Mouse (Mus musculus): ENCODE results near the gene Mybpc3. TPM values are rescaled to one million over a fixed set of nuclear protein-coding genes. Genes with fewer than 3 reads are reported as not detected.

Gene Mybpc3
- polyA plus RNA-seq, 1 experiment, result 39.6 TPM

DNA sequence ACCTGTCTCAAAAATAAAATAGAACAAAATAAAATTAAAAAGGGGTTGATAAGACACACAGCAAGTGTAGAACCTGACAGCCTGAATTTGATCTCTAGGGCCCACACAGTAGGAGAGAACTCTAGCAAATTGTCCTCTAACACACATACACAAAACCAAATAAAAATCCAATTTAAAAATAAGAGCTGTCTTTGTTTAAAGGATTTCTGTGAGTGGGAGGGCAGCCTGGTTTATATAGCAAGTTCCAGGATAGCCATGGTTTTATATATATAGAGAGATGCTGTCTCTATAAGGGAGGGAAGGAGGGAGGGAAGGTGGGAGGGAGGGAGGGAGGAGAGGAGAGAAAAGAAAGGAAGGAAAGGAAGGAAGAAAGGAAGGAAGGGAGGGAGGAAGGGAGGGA lies 30.2 kb downstream of the Mybpc3 start:
- H3K4me1 ChIP-seq (ENCODE audit: control insufficient read depth, insufficient read depth, low read length), result no peaks in the 10 kb centered on the region
- H3K27me3 ChIP-seq (ENCODE audit: control insufficient read depth, insufficient read depth, low read length), result no peaks in the 10 kb centered on the region
- no peak overlapping the region for H3K4me3 ChIP-seq (replicated peaks; ENCODE audit: insufficient read depth, low read depth, low read length)
- DNase-seq, result no peak
- H3K27ac ChIP-seq (ENCODE audit: insufficient read depth, low read length), result no peak overlapping the region
- TF ChIP-seq CTCF (IDR thresholded peaks at IDR 0.05; ENCODE audit: borderline replicate concordance, insufficient read depth, low read depth, low read length) (no peak), POLR2A (IDR thresholded peaks at IDR 0.05; ENCODE audit: borderline replicate concordance, insufficient read depth, low read length) (no peak)

DNA sequence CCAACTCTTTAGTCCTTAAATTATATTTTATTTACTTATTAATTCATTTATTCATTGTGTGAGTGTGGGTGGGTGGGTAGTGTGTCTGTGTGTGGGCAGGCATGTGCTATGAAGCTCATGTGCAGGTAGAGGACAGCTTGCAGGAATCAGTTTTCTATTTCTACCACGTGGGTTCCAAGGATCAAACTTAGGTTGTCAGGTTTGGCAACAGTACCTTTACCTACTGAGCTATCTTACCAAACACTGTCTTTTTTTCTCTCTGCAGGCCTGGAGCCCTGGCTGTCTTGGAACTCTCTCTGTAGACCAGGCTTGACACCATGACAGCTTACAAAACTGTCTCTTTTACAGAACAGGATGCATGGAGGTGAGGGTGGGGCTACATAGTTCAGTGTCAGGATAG lies 33.4 kb downstream of the Mybpc3 start:
- Histone ChIP-seq H3K4me1 (ENCODE audit: control insufficient read depth, insufficient read depth, low read length) (no peaks in the 10 kb centered on the region), H3K27me3 (ENCODE audit: control insufficient read depth, insufficient read depth, low read length) (no peaks in the 10 kb centered on the region), H3K4me3 (replicated peaks; ENCODE audit: insufficient read depth, low read depth, low read length) (no peak overlapping the region), H3K27ac (ENCODE audit: insufficient read depth, low read length) (no peak overlapping the region)
- 36% methylated on average over 1 of the region's 1 CpGs for WGBS
- no peak for DNase-seq
- TF ChIP-seq POLR2A (IDR thresholded peaks at IDR 0.05; ENCODE audit: borderline replicate concordance, insufficient read depth, low read length) (no peak), CTCF (IDR thresholded peaks at IDR 0.05; ENCODE audit: borderline replicate concordance, insufficient read depth, low read depth, low read length) (no peak)

DNA sequence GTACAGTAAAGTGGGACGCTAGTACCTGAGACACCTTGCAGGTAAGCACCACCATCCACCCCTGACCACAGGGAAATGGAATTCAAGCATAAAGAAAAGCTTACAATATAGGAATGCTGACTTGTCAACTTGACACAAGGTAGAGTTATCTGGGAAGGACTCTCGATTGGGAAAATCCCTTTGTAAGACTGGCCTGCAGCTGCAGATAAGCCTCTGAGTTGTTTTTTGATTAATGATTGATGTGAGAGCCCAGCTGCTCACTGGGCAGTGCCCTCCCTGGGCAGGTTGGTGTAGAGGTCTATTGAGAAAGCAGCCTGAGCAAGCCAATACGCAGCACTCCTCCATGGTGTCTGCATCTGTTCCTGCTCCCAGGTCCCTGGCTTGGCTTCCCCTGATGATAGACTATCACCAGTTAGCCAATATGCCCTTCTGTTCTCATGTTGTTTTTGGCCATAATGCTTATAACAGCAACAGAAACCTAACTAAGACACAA lies 35.0 kb downstream of the Mybpc3 start:
- DNase-seq, result no peak
- no peaks in the 10 kb centered on the region for H3K4me1 ChIP-seq (ENCODE audit: control insufficient read depth, insufficient read depth, low read length)
- no peak overlapping the region for H3K4me3 ChIP-seq (replicated peaks; ENCODE audit: insufficient read depth, low read depth, low read length)
- TF ChIP-seq POLR2A (IDR thresholded peaks at IDR 0.05; ENCODE audit: borderline replicate concordance, insufficient read depth, low read length), result no peak
- no peak for TF ChIP-seq CTCF (IDR thresholded peaks at IDR 0.05; ENCODE audit: borderline replicate concordance, insufficient read depth, low read depth, low read length)
- H3K27me3 ChIP-seq (ENCODE audit: control insufficient read depth, insufficient read depth, low read length), result no peaks in the 10 kb centered on the region
- no peak overlapping the region for H3K27ac ChIP-seq (ENCODE audit: insufficient read depth, low read length)
- 59% methylated on average over 3 of the region's 3 CpGs for WGBS

DNA sequence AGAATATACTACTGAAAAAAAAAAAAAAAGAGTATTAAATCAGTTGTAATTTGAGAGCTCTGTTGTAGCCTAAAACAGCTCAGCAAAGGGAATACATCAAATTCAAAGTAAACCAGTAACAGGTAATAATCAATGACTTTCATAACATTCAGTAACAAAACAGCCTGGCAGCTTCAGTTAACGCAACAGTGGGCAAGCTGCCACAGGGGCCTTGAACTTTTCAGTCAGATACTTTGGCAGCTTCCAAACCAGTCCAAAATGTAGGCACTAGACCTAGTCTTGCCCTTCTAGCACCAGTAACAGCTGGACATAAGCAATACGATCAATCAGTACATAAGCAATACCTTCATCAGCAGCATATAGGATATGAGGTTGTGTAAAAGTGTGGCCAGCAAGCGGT lies 36.1 kb downstream of the Mybpc3 start:
- Histone ChIP-seq H3K27ac (ENCODE audit: insufficient read depth, low read length) (no peak overlapping the region), H3K27me3 (ENCODE audit: control insufficient read depth, insufficient read depth, low read length) (no peaks in the 10 kb centered on the region), H3K4me1 (ENCODE audit: control insufficient read depth, insufficient read depth, low read length) (no peaks in the 10 kb centered on the region), H3K4me3 (replicated peaks; ENCODE audit: insufficient read depth, low read depth, low read length) (no peak overlapping the region)
- TF ChIP-seq CTCF (IDR thresholded peaks at IDR 0.05; ENCODE audit: borderline replicate concordance, insufficient read depth, low read depth, low read length) (no peak), POLR2A (IDR thresholded peaks at IDR 0.05; ENCODE audit: borderline replicate concordance, insufficient read depth, low read length) (no peak)
- 92% methylated on average over 3 of the region's 3 CpGs for WGBS
- DNase-seq, result no peak

DNA sequence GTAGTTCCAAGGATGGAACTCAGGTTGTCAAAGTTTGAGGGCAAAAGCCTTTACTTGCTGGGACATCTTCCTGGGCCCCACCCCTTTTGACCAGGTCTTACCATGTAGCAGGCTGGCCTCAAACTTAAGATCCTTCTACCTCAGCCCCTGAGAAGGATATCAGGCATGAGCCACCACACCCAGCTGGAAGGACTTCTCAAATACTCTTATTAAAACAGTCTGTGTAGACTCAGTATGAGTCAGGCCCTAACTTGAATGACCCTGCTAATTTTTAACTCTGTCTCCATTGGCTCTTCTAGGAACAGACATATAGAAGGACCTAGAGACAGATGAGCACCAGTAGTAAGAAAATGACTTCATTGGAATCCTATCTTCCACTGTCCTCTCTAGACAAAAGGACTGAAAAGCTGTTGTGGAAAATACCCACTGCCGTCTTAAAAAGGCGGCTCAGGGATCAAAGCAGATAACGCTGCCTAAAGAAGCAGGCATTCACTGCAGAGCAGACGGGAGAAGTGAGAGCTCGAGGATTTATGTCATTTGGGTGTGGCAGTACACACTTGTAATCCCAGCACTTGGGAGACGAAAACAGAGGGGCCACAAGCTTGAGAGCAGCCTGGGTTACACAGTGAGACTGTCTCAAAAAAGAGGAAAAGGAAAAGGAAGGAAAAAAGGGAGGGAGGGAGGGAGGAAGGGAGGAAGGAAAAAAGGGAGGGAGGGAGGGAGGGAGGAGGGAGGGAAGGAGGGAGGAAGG lies 39.2 kb downstream of the Mybpc3 start:
- DNase-seq, result no peak
- H3K4me3 ChIP-seq (replicated peaks; ENCODE audit: insufficient read depth, low read depth, low read length), result no peak overlapping the region
- no peaks in the 10 kb centered on the region for H3K4me1 ChIP-seq (ENCODE audit: control insufficient read depth, insufficient read depth, low read length)
- no peak overlapping the region for H3K27ac ChIP-seq (ENCODE audit: insufficient read depth, low read length)
- no peaks in the 10 kb centered on the region for H3K27me3 ChIP-seq (ENCODE audit: control insufficient read depth, insufficient read depth, low read length)
- TF ChIP-seq POLR2A (IDR thresholded peaks at IDR 0.05; ENCODE audit: borderline replicate concordance, insufficient read depth, low read length), result no peak
- TF ChIP-seq CTCF (IDR thresholded peaks at IDR 0.05; ENCODE audit: borderline replicate concordance, insufficient read depth, low read depth, low read length), result no peak
- WGBS, result 69% methylated on average over 6 of the region's 6 CpGs

DNA sequence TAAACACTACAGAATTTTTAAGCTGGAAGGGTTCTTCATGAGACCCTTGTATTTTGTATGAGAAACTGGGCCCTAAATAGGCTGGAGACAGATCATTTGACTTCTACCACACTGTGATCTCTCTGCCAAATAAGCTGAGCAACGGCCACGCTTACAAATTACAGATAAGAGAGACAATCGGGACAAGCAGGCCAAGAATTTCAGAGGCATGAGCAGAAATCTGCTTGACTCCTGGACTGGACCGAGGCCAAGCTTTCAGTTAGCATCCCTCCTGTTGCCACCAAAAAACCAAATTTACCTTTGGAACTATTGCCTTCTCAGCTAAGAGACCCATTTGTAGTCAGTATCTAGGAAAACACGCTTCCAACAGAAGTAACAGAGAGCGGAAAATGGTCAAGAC lies 42.6 kb downstream of the Mybpc3 start:
- TF ChIP-seq CTCF (IDR thresholded peaks at IDR 0.05; ENCODE audit: borderline replicate concordance, insufficient read depth, low read depth, low read length), result no peak
- no peak overlapping the region for H3K27ac ChIP-seq (ENCODE audit: insufficient read depth, low read length)
- 51% methylated on average over 6 of the region's 6 CpGs for WGBS

DNA sequence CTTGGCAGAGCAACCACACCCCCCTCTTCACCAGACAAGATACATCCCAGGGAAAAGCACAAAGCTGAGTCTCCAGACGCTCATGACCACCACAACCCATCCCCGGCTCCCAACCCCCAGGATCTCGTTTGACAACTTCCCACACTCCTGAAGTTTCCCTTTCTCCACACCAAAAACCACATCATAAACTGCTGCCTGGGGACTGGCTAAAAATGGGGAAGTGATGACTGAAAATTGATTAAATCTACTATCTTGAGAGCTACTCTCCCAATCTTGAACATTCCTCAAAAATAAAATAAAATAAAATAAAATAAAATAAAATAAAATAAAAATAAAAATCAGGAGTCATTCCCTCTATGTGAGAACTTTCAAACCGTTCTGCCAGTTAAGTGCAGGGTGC lies 45.0 kb downstream of the Mybpc3 start:
- Histone ChIP-seq H3K27ac (ENCODE audit: insufficient read depth, low read length) (no peak overlapping the region), H3K27me3 (ENCODE audit: control insufficient read depth, insufficient read depth, low read length) (no peaks in the 10 kb centered on the region), H3K4me3 (replicated peaks; ENCODE audit: insufficient read depth, low read depth, low read length) (no peak overlapping the region), H3K4me1 (ENCODE audit: control insufficient read depth, insufficient read depth, low read length) (no peaks in the 10 kb centered on the region)
- TF ChIP-seq CTCF (IDR thresholded peaks at IDR 0.05; ENCODE audit: borderline replicate concordance, insufficient read depth, low read depth, low read length), result no peak
- no peak for TF ChIP-seq POLR2A (IDR thresholded peaks at IDR 0.05; ENCODE audit: borderline replicate concordance, insufficient read depth, low read length)
- WGBS, result 85% methylated on average over 4 of the region's 4 CpGs
- DNase-seq, result no peak

More for the DNA sequence above, 42.6 kb downstream of the Mybpc3 start:
- H3K4me1 ChIP-seq (ENCODE audit: control insufficient read depth, insufficient read depth, low read length), result no peaks in the 10 kb centered on the region
- no peaks in the 10 kb centered on the region for H3K27me3 ChIP-seq (ENCODE audit: control insufficient read depth, insufficient read depth, low read length)
- no peak for DNase-seq
- H3K4me3 ChIP-seq (replicated peaks; ENCODE audit: insufficient read depth, low read depth, low read length), result no peak overlapping the region

DNA sequence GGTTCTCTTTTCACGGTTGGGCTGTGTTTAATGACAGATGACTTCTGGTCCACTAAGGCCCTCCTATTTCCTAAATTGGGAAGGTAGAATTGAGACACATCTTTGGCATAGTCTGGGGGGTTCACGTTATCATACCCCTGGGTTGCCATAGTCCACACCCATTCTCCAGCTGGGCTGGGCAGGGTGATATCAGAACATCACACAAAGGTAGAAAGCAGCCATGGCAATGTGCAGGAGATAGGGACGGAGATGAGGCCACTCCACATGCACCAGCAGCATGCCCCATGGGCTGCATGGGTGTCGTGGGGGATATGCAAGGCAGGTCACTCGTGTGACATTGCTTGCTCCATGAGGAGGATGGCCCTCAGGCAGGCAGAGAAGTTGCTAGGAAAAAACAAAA lies 45.6 kb downstream of the Mybpc3 start:
- Histone ChIP-seq H3K4me3 (replicated peaks; ENCODE audit: insufficient read depth, low read depth, low read length) (no peak overlapping the region), H3K27ac (ENCODE audit: insufficient read depth, low read length) (no peak overlapping the region), H3K27me3 (ENCODE audit: control insufficient read depth, insufficient read depth, low read length) (no peaks in the 10 kb centered on the region), H3K4me1 (ENCODE audit: control insufficient read depth, insufficient read depth, low read length) (no peaks in the 10 kb centered on the region)
- DNase-seq, result no peak
- TF ChIP-seq POLR2A (IDR thresholded peaks at IDR 0.05; ENCODE audit: borderline replicate concordance, insufficient read depth, low read length) (no peak), CTCF (IDR thresholded peaks at IDR 0.05; ENCODE audit: borderline replicate concordance, insufficient read depth, low read depth, low read length) (no peak)
- WGBS, result 90% methylated on average over 5 of the region's 5 CpGs
